Mouse (Mus musculus) neural tube, embryonic 15.5 days (tissue): ENCODE measurements around the gene Trp53tg5. TPM values are rescaled to one million over a fixed set of nuclear protein-coding genes. Genes with fewer than 3 reads are reported as not detected.

Source experiments
- ATAC-seq: fragments of 200-750 bp; cut with Nextera tagmentation; 2 replicates; pipeline ENCODE4 v1.8.0; 2017; ENCODE audit warnings: mild to moderate bottlenecking, moderate TSS enrichment, moderate library complexity; ENCODE audit not compliant: low FRiP score
- H3K27ac ChIP-seq: fragments of 300-500 bp; sonication (generic); replicated peaks from 2 replicates; pipeline ENCODE4 v1.5.1; 2015; ENCODE audit warnings: mild to moderate bottlenecking, inconsistent platforms
- H3K27me3 ChIP-seq: fragments of 300-500 bp; sonication (generic); replicated peaks from 2 replicates; pipeline ENCODE4 v1.6.1; 2015; ENCODE audit warnings: inconsistent platforms
- H3K36me3 ChIP-seq: fragments of 300-500 bp; sonication (generic); 2 replicates; pipeline ENCODE4 v1.6.1; 2015; ENCODE audit warnings: inconsistent platforms
- H3K4me1 ChIP-seq: fragments of 300-500 bp; sonication (generic); 2 replicates; pipeline ENCODE4 v1.6.1; 2015; ENCODE audit warnings: inconsistent platforms
- H3K4me2 ChIP-seq: fragments of 300-500 bp; sonication (generic); 2 replicates; pipeline ENCODE4 v1.6.1; 2015; ENCODE audit warnings: inconsistent platforms, mild to moderate bottlenecking, moderate library complexity
- H3K4me3 ChIP-seq: fragments of 300-500 bp; sonication (generic); replicated peaks from 2 replicates; pipeline ENCODE4 v1.5.1; 2015; ENCODE audit warnings: mild to moderate bottlenecking, inconsistent platforms
- H3K9ac ChIP-seq: fragments of 300-500 bp; sonication (generic); replicated peaks from 2 replicates; pipeline ENCODE4 v1.6.1; 2015; ENCODE audit warnings: mild to moderate bottlenecking, inconsistent platforms
- H3K9me3 ChIP-seq: fragments of 300-500 bp; sonication (generic); replicated peaks from 2 replicates; pipeline ENCODE4 v1.6.1; 2016; ENCODE audit warnings: inconsistent platforms
- WGBS: fragments of 180-500 bp; shearing (Covaris S2); methylation state at CpG from one replicate; pipeline ENCODE4 v1.1.7; 2015; ENCODE audit warnings: mixed read lengths; 5-methylcytosine and 5-hydroxymethylcytosine counted together
- polyA plus RNA-seq: library from polyadenylated mRNA; unstranded; fragments of >200 nt; fragmentation: Nextera tagmentation; extraction: Ambion mirVana; gene quantifications from 2 replicates; pipeline ENCODE4 v1.2.1, GENCODE M21; 2015

The Trp53tg5 gene
- polyA plus RNA-seq, 1 experiment from 2014 or later: not detected

DNA sequence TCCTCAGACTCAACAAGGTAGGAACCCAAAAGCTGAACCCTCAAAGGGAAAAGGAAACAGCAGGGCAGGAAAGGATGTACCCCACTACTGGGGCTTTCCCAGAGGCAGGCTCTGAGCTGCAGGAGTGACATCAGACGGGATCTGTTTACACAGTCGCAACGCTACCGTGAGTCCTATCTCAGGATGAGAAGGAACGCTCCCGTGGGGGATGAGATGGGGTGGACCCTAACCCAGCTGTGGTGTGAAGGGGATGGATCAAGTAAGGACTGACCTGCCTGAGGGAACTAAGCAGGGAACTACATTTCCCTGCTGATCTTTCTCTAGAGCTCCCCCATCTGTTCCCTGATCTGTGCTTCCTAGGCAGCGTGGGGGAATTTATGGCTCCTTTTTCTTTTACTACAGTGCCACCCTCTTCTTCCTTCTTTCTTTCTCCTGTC lies 16.6 kb downstream of the Trp53tg5 start, which contains the start of gene Sys1:
Sys1 (plus strand) TSS at position 101 of the 437 bp plus-strand sequence.
- Histone ChIP-seq H3K27ac (no peak within 1 kb of the TSS), H3K36me3 (no peaks in the 10 kb centered on the region), H3K4me2 (peak within 1 kb of the TSS; percentile 37), H3K9ac (peak within 1 kb of the TSS; percentile 2; the same call in 1 of the 2 replicates), H3K4me3 (peak within 1 kb of the TSS; percentile 2; the same call in 1 of the 2 replicates), H3K9me3 (no peaks in the 10 kb centered on the region), H3K27me3 (no peaks in the 10 kb centered on the region), H3K4me1 (peaks cover 11% of the 10 kb centered on the region)
- no peak for ATAC-seq
- 0% methylated on average over 7 of the region's 7 CpGs for WGBS

GRCm38 (mm10) chr2:164456413-164456812 lies 17.1 kb downstream of the Trp53tg5 start:
- peak overlapping the region; percentile 2; the same call in 1 of the 2 replicates for H3K9ac ChIP-seq
- H3K9me3 ChIP-seq: no peaks in the 10 kb centered on the region
- no peak for ATAC-seq
- H3K4me3 ChIP-seq: no peak overlapping the region
- peaks cover 7% of the 10 kb centered on the region for H3K4me1 ChIP-seq
- peak overlapping the region; percentile 37 for H3K4me2 ChIP-seq
- no peaks in the 10 kb centered on the region for H3K27me3 ChIP-seq
- no peak overlapping the region for H3K27ac ChIP-seq
- WGBS: 88% methylated on average over 1 of the region's 1 CpGs
- H3K36me3 ChIP-seq: no peaks in the 10 kb centered on the region

DNA sequence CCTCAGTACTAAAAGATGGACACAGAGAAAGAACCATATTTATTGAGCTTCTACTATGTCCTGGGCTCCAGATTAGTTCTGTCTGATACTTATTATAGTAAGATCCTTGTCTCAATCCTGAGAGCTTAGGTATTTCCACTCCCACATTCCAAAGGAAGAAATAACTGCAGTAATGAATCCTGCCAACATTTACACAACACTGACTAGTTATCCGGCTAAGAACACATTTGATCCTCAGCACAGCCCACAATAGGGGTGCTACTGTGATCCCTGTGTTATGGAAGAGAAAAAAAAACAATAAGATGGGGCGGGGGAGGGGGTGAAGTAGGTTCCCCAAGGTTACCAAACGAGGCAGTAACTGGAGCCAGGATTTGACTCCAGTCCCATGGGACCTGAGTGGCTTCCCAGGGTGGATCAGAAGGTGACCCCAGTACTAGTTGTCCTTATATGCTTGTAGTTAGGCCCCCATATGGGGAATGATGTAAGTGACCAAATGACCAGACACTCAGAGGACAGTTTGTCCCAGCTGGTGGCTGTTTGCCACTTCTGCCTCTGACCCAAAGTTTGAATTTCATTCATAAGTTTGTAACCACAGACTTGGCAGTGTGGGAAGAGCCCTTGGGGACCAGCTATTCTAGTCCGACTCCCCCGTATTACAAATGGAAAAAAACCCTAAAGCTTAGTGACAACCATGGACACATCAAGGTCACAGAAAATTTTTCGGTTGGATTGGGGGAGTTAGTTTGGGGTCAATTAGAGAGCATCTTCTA lies 17.9 kb downstream of the Trp53tg5 start:
- H3K4me1 ChIP-seq: peaks cover 7% of the 10 kb centered on the region
- no peak overlapping the region for H3K9ac ChIP-seq
- WGBS: 77% methylated on average over 6 of the region's 6 CpGs
- H3K9me3 ChIP-seq: no peaks in the 10 kb centered on the region
- H3K27me3 ChIP-seq: no peaks in the 10 kb centered on the region
- no peak for ATAC-seq
- H3K36me3 ChIP-seq: no peaks in the 10 kb centered on the region
- no peak overlapping the region for H3K4me2 ChIP-seq
- H3K4me3 ChIP-seq: no peak overlapping the region
- no peak overlapping the region for H3K27ac ChIP-seq

- Histone ChIP-seq H3K9ac (no peak overlapping the region), H3K4me3 (no peak overlapping the region), H3K4me2 (no peak overlapping the region), H3K36me3 (no peaks in the 10 kb centered on the region), H3K9me3 (no peaks in the 10 kb centered on the region), H3K27ac (no peak overlapping the region), H3K27me3 (no peaks in the 10 kb centered on the region), H3K4me1 (peaks cover 7% of the 10 kb centered on the region)
- ATAC-seq: no peak
- WGBS: 86% methylated on average over 10 of the region's 10 CpGs
These were observed 18.7 kb downstream of the Trp53tg5 start for GRCm38 (mm10) chr2:164454846-164455245.

DNA sequence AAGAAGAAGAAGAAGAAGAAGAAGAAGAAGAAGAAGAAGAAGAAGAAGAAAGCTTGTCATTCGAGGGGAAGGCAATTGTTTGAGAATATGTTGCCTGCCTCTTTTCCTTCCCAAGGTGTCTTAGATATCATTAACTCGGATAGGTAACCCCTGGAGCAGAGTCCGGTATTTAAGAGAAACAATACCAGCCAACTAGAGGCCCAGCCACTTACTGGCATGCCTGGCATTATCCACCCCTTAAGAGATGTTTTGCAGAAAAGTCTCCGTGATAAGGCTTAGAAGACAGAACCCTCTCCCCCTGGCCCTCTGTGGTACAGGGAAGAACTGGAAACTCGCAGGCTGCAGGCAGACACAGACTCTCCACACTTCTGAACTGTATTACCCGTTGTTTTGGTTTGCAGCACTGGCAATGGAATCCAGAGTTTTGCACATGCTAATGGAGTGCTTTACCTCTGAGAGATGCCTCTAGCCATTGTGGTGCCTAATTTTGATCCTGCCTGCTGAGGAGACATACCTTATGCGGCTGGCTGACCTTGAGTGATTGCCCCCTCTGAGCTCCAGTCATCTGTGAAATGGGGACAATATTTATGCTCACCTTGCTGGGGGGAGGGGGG lies 19.5 kb downstream of the Trp53tg5 start:
- no peaks in the 10 kb centered on the region for H3K36me3 ChIP-seq

DNA sequence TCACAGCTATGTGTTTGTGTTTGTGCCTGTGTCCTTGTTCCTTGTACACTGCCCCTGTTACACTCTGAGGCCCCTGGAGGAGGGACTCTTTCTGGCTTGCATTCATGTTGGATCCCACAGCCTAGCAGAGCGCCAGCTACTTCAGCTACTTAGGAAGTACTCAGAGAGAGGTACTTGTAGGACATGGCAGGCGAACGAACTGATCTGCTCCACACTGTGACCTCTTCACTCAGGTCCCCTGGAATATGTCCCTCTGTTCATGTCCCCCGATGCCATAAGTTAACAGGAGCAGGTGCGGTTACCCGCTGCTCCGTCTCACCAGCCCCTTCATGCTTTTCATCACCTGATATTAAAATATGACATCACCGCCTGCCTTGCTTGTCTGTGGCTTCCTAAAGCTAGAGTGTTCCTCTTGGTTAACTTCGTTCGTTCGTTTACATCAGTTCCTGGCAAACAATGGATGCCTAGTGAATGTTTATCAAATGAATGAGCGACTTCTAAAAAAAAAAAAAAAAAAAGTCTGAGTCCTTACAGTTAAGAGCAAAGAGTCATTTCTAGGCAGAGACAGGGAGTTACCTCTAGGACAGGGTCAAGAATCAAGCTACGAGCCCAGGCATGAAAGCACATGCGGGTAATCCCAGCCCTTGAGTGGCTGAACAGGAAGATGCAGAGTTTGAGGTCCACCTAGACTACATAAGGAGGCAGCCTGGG lies 20.3 kb downstream of the Trp53tg5 start:
- Histone ChIP-seq H3K9me3 (no peaks in the 10 kb centered on the region), H3K9ac (no peak overlapping the region), H3K27ac (no peak overlapping the region), H3K4me1 (peaks cover 7% of the 10 kb centered on the region), H3K36me3 (no peaks in the 10 kb centered on the region), H3K27me3 (no peaks in the 10 kb centered on the region), H3K4me2 (no peak overlapping the region), H3K4me3 (no peak overlapping the region)
- no peak for ATAC-seq
- WGBS: 86% methylated on average over 14 of the region's 14 CpGs

More for the DNA sequence above, 19.5 kb downstream of the Trp53tg5 start:
- WGBS: 77% methylated on average over 7 of the region's 7 CpGs
- Histone ChIP-seq H3K9me3 (no peaks in the 10 kb centered on the region), H3K27me3 (no peaks in the 10 kb centered on the region), H3K4me2 (no peak overlapping the region), H3K4me3 (no peak overlapping the region), H3K27ac (no peak overlapping the region), H3K4me1 (peaks cover 7% of the 10 kb centered on the region), H3K9ac (no peak overlapping the region)
- ATAC-seq: no peak

- no peaks in the 10 kb centered on the region for H3K27me3 ChIP-seq
These were observed 21.4 kb downstream of the Trp53tg5 start for GRCm38 (mm10) chr2:164452000-164452676.

DNA sequence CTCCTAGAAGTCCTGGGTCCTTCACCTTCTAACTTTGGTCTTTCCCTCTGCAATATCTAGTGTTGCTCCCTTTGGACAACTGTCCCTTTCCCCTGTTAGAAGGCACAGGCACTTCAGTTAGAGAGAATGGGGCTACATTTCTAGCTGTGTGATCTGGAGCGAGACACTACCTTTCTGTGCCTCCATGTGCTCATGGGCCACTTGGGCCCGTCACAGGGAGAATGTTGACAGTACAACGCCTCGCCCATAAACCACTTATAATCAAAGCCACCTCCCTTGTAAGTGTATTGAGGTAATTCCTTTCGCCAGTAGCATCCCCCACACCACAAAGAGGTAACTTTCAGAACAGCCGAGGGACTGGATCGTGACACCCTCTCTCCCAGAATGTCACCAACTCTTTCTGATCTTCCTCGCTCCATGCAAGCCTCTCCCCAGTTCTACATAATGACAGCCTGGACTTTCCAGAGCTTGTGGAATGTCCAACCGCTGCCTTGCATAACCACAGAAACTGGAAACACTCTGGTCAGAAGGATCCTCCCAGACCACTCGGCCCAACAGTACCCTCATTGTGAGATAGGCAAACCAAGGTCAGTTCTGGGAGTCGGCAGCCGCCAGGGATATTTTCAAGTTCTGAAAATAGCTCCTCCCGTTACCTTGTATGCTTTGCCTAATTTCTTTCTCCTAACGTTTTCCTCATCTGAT lies 24.0 kb downstream of the Trp53tg5 start:
- H3K9me3 ChIP-seq: no peaks in the 10 kb centered on the region
- H3K4me2 ChIP-seq: no peak overlapping the region
- no peak overlapping the region for H3K27ac ChIP-seq
- no peaks in the 10 kb centered on the region for H3K36me3 ChIP-seq
- no peak overlapping the region for H3K9ac ChIP-seq
- no peaks in the 10 kb centered on the region for H3K27me3 ChIP-seq
- H3K4me1 ChIP-seq: no peaks in the 10 kb centered on the region
- 86% methylated on average over 14 of the region's 14 CpGs for WGBS
- no peak for ATAC-seq
- no peak overlapping the region for H3K4me3 ChIP-seq

More at GRCm38 (mm10) chr2:164452000-164452676, 21.4 kb downstream of the Trp53tg5 start:
- no peak overlapping the region for H3K9ac ChIP-seq
- H3K4me3 ChIP-seq: no peak overlapping the region
- no peaks in the 10 kb centered on the region for H3K36me3 ChIP-seq
- no peaks in the 10 kb centered on the region for H3K9me3 ChIP-seq
- H3K27ac ChIP-seq: no peak overlapping the region
- no peak for ATAC-seq
- H3K4me2 ChIP-seq: no peak overlapping the region
- H3K4me1 ChIP-seq: peaks cover 7% of the 10 kb centered on the region
- 50% methylated on average over 12 of the region's 13 CpGs for WGBS

GRCm38 (mm10) chr2:164448921-164449320 lies 24.6 kb downstream of the Trp53tg5 start:
- Histone ChIP-seq H3K4me1 (no peaks in the 10 kb centered on the region), H3K4me3 (no peak overlapping the region), H3K27me3 (0 out of 2 replicates have a peak, but pooled peaks cover 2% of the 10 kb centered on the region), H3K36me3 (no peaks in the 10 kb centered on the region), H3K9ac (no peak overlapping the region), H3K27ac (no peak overlapping the region), H3K9me3 (no peaks in the 10 kb centered on the region), H3K4me2 (no peak overlapping the region)
- ATAC-seq: no peak
- WGBS: 77% methylated on average over 5 of the region's 5 CpGs

DNA sequence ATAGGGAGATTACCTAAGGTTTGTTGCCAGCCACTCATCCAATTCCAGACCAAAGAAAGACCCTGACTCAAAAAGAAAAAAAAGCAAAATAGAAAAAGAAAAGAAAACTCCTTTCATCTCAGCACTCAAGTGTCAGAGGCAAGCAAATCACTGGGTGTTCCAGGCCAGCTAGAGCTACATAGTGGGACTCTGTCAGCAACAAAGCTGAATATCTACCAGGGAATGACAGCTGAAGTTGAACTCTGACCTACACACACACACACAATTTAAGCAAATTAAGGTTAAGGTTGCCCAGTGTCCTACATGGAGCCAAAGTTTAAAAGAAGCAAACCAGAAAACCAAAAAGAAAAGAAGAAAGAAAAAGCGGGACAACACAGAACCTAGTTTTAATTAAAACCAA lies 25.4 kb downstream of the Trp53tg5 start:
- no peak overlapping the region for H3K4me2 ChIP-seq
- peaks cover 5% of the 10 kb centered on the region for H3K4me1 ChIP-seq
- WGBS: 89% methylated on average over 1 of the region's 1 CpGs
- H3K27me3 ChIP-seq: 0 out of 2 replicates have a peak, but pooled peaks cover 2% of the 10 kb centered on the region
- H3K9me3 ChIP-seq: no peaks in the 10 kb centered on the region
- H3K4me3 ChIP-seq: no peak overlapping the region
- no peaks in the 10 kb centered on the region for H3K36me3 ChIP-seq
- ATAC-seq: no peak
- no peak overlapping the region for H3K9ac ChIP-seq
- no peak overlapping the region for H3K27ac ChIP-seq

- no peak for ATAC-seq
- Histone ChIP-seq H3K9ac (no peak overlapping the region), H3K4me1 (peaks cover 25% of the 10 kb centered on the region), H3K4me3 (no peak overlapping the region), H3K4me2 (no peak overlapping the region), H3K9me3 (no peaks in the 10 kb centered on the region), H3K27ac (no peak overlapping the region), H3K36me3 (no peaks in the 10 kb centered on the region), H3K27me3 (peaks cover 18% of the 10 kb centered on the region)
- 78% methylated on average over 3 of the region's 3 CpGs for WGBS
These were observed 27.4 kb downstream of the Trp53tg5 start for GRCm38 (mm10) chr2:164446086-164446469.
